Mouse (Mus musculus) left cerebral cortex, adult 2 months (tissue): ENCODE measurements at regions not wholly inside any gene's neighbourhood (a gene's known extent, or its start where the extent isn't known, plus 50 kb on each side); places are given as distances from the start of the nearest gene placed in this dataset.

Experiments
- DNase-seq, 2 experiments: peaks; one replicate each; pipeline ENCODE4 v3.0.0; 2021 to 2022; ENCODE audit warnings: low spot score in 2 of 2, mixed read lengths in 1 of 2; ENCODE audit errors: extremely low spot score in 1 of 2
- H3K27ac ChIP-seq: fragments of 200-600 bp; 2 replicates; pipeline ENCODE4 v1.8.1; 2022
- H3K4me3 ChIP-seq: fragments of 200-600 bp; 2 replicates; pipeline ENCODE4 v1.8.1; 2022
- CTCF ChIP-seq: fragments of 200-600 bp; IDR thresholded peaks from 2 replicates; pipeline ENCODE4 v1.8.1; 2022; ENCODE audit warnings: antibody characterized with exemption, mild to moderate bottlenecking, moderate library complexity
- intact Hi-C: fragments of 180-260 bp; cut with DNase I; formaldehyde crosslinking; loops from one replicate; pipeline ENCODE4 v1.15.1; 2025

DNA sequence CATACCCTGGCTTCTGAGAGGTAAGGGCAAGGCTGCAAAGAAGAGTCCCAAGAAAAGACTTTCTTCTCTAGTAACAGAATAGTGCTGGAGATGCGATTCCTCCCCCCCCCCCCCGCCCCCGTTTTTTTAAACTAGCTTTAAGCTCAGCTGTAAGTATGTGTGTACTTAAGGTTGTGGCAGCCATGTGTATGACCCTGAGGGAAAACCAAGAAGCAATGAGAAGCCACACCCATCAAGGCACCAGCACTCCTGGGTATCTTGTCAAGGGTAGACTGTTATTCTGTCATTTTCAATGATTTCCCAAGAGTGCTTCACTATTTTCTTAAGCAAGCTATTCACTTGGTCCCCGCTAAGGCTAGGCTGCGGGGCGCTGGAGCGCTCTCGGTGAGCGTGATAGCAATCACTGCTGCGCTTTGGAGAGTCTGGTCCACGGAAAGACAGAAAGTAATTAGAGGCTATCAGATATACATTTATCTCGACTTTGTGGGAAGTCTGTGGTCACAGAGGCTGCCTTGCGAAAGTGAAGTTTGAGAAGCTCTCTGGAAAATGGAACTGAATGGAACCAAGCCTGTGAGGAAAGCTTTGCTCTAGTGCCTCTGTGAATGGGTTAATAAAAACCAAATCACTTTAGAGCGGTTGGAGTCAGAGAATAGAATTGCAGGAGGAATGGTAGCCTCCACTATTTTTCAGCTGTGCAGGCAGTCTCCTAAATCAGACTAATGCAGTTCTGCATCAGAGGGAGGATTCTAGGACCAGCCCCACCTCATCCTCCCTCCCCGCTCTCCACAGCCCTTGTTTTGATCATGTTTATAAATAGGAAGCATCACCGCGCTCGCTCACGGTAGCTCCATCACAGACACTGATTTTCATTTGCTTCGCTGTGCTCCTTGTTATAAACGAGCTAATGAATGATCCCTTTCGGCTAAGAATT, 114.8 kb upstream of the Bmp2 start:
- Histone ChIP-seq H3K27ac (peak overlapping the region; percentile 45; the same call in 1 of the 2 replicates), H3K4me3 (peak overlapping the region; percentile 43)
- peak; percentile 17 to 24 for DNase-seq
- TF ChIP-seq CTCF: no peak
- intact Hi-C loops: no loop called here

DNA sequence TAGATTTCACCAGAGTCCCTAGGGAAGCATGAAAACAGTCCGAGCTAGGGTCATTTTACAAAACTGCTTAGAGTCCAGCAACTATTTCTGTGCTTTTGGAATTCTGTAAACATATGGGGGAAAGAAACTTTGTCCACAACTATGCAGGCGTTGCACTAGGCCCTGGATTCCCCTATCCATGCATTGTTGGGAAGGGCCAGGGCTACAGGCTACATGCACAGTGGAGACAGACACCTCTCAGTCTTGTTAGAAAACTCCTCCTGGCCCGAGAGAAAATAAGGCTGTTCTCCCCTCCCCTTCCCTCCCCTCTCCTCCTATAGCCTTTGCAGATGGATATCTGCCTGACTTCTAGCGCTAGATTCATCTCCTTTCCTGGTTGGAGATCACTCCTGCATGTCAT, 113.9 kb upstream of the Bmp2 start:
- TF ChIP-seq CTCF: no peak
- H3K27ac ChIP-seq: no peak overlapping the region
- H3K4me3 ChIP-seq: peak overlapping the region; percentile 43; the same call in 1 of the 2 replicates
- intact Hi-C loops: no loop called here
- no peak for DNase-seq

DNA sequence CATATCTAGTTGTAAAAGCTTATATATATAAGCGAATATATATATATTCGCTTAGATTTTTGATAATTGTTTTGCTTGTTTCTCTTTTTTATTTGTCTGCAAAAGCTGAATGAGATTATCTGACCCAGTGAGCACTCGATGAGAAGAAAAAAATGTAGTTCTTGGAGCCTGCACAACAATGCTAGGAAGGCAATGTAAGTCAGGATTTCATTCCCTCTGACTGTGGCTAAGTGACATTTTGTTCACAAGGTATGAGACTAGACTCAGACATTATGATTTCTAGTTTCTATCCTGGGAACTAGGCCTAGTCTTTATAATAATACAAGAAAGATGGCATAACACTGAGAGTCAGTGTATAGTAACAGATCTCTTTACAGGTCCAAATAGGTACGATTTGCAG, 108.9 kb upstream of the Bmp2 start:
- intact Hi-C loops: no loop called here
- no peak for DNase-seq
- TF ChIP-seq CTCF: no peak
- Histone ChIP-seq H3K4me3 (no peak overlapping the region), H3K27ac (no peak overlapping the region)

DNA sequence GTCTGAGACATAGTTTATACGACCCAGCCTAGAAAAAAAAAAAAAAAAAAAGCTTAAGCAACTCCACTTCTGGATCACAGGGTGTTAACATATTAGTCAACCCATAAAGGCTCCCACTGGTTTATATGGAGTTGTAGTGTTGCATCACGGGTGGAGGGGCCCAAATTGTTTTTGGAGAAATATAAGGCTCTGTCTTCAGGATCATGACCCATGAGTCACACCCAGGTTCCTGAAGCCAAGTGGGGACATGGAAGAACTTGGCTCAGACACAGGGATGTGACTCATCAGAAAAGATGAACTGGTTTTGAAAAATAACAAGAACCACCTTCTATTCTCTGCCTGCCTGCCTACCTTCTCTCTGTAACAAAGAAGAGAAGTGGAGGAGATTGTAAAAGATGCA, 108.5 kb upstream of the Bmp2 start:
- intact Hi-C loops: no loop called here
- no peak for TF ChIP-seq CTCF
- no peak overlapping the region for H3K4me3 ChIP-seq
- H3K27ac ChIP-seq: no peak overlapping the region
- DNase-seq: peak in 1 of 2 experiments; percentile 13

DNA sequence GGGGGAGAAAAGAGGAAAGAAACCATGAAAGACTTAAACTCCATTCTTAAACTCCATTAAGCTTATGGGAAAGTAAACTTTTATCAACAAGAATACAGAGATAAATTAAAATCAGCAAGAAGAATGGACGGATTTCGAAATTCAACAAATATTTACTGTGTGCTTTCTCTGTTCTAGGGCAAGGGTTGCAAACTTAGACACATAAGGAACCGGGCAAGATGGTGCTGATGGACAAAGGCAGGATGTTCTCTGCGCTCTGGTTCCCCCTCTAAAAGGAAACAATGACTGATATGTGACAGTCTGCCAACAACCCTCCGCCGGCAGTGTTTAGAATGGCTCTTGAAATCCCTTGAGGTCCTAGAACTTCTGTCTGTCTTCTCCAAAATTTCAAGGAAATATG, 99.0 kb upstream of the Bmp2 start:
- Histone ChIP-seq H3K27ac (no peak overlapping the region), H3K4me3 (no peak overlapping the region)
- intact Hi-C loops: no loop called here
- no peak for DNase-seq
- TF ChIP-seq CTCF: no peak

DNA sequence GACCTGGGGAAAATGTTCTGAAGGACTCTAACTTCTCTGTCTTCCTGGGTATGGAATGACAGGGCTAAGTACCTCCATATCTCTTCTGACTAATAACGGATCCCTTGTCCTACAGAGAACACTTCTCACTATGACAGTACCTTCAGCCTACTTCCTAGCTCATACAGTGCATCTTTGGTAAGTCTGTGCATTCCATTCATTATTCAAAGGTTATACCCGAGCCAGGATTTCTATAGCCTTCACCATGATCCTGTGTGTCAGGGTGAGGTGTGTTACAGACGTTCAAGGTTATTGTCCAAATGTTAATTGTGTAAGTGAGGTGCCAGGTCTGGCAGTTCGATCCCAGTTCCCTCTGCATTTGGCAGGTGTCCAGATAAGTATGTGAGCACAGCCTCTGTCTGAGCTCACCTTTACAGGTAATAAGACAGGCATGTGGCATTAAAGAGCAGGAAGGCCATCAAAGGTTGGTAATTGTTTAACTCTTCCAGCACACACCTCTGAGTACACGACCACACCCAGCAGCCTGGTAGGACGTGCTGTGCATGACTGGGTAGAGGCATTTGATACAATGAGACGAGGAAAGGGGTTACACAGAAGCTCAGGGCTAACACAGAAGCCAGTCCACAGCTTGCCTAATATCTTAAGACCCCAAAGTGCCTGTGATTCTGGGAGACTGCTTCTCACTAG, 96.3 kb upstream of the Bmp2 start:
- TF ChIP-seq CTCF: no peak
- intact Hi-C loops: no loop called here
- no peak for DNase-seq
- no peak overlapping the region for H3K4me3 ChIP-seq
- no peak overlapping the region for H3K27ac ChIP-seq

DNA sequence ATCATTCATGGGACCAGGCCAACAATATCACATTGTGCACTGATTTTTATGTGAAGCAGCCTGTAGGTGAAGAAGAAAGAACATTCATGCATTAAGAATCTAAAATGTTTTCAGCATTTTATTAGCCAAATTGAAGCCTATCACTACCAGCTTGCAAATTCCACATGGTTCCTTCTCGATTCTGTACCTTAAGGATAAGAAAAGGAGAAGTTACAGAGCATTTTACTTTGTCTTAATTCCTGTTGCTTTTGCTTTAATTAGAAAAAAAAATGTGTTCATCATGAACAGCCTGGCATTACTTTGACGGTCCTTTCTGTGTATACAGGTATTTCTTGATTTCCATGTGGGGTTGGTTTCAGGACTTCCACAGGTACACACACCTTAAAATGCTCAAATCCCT, 95.2 kb upstream of the Bmp2 start:
- TF ChIP-seq CTCF: no peak
- Histone ChIP-seq H3K4me3 (no peak overlapping the region), H3K27ac (no peak overlapping the region)
- DNase-seq: no peak
- intact Hi-C loops: no loop called here

DNA sequence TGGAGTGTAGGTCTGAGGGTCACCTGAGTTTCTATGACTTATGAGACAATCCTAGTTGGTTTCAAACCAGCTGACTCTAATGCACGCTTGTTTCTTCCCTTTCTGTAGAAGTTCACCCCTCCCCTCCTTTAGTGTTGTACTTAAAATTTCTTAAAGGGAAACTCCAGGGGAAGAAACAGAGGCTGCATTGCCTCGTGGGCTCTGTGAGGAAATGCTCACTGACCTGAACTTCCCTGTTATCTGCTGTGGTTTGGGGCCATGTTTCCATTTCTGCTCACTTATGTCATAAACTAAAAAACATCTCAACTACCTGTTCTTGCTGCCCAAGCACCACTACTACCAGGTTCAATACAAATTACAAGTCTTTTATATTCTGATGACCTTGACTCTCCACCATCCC, 93.2 kb upstream of the Bmp2 start:
- TF ChIP-seq CTCF: no peak
- H3K27ac ChIP-seq: no peak overlapping the region
- H3K4me3 ChIP-seq: no peak overlapping the region
- intact Hi-C loops: no loop called here
- DNase-seq: no peak

DNA sequence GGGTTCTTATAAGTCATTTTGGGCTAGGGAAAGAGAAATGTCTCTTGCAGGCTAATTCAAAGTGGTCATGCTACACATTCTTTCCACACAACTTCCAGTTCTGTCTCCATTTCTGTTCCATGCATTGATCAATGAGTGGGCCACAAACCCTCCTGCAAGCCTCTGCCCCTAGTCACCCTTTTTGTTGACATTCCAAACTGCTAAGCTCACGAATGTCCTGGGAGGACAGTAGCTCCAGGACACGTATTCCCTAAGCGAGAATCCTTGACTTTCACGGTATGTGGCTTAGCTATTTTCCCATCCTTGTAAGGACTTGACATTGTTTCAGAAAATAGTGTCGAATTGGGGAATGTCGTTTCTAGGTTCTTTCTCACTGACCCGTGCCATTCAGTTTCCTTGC, 91.1 kb upstream of the Bmp2 start:
- intact Hi-C loops: no loop called here
- no peak for DNase-seq
- no peak for TF ChIP-seq CTCF
- Histone ChIP-seq H3K27ac (no peak overlapping the region), H3K4me3 (no peak overlapping the region)

DNA sequence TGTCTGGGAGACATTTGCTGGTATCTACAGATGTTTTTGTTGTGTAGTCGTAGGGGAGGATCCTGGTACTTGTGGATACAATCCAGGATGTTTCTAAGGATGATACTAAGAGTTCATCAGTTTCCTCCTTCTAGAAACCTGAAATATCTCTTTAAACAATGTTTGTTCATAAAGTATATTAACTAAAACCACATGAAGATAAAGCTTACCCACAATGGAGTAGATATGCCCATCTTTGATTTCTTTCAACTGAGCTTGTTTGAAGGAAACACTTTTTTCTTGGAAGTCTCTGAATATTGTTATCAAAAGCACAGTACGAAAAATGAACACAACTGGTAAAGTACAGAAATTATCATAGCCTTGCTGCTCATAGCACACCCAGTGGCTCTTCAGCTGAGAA, 89.6 kb upstream of the Bmp2 start:
- TF ChIP-seq CTCF: no peak
- no peak for DNase-seq
- Histone ChIP-seq H3K27ac (no peak overlapping the region), H3K4me3 (no peak overlapping the region)
- intact Hi-C loops: no loop called here

DNA sequence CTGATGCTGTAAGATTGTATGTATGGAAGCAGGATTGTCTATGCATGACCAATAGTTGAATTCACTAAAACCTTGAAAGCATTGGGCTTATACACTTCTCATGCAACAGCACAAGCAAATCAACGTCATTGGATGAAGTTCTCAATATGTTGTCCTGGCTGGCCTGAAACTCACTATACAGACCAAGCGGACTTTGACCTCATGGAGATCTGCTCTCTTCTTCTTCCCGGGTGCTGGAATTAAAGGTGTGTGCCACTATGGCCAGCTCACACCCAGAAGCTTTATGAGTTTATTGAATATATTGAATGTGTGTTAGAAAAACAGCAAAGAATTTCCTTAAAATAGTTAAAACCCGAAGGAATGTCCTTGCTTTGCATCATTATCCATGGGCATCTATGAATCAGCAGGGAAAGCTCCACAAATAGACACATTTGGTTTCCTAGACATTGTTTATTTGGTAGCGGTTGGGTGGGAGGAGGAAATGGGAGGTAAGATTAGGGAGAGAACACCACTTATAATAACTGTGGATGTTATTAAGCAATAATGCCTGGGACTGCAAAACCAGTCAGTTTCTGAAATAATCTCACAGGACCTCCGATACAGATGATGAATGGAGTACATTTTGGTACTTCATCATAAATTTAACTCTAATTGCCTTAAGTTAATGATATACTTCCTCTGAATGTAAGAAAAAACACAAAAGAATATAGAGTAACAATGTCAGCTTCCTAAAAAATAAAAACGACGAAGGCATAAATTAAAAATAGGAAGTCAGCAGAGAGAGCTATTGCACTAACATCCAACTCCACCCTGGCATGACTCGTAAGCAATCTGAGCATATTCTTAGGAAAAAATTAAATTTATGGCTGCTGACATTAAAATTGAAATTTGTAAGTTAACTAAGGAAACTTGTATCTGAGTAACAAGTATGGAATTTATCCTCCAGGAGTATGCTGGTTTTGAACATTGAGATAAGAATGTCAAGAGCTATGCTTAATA, 84.5 kb upstream of the Bmp2 start:
- Histone ChIP-seq H3K27ac (no peak overlapping the region), H3K4me3 (no peak overlapping the region)
- TF ChIP-seq CTCF: no peak
- DNase-seq: no peak
- intact Hi-C loops: no loop called here
